Mouse (Mus musculus) heart, postnatal 0 days (tissue): ENCODE measurements around the gene Eva1a.

ENCODE experiments used
- CTCF ChIP-seq: IDR thresholded peaks from 2 replicates; pipeline ENCODE4 v1.5.1; 2016; ENCODE audit warnings: antibody characterized with exemption, control low read depth, low read depth
- EP300 ChIP-seq: IDR thresholded peaks from 2 replicates; pipeline ENCODE4 v1.6.1; 2016; ENCODE audit warnings: antibody characterized with exemption, low read depth

GRCm38 (mm10) chr6:82116176-82116575, 75.3 kb downstream of the Eva1a start:
- TF ChIP-seq CTCF (no peak), EP300 (no peak)
